Mouse (Mus musculus): ENCODE data around the gene Hsd3b1. TPM values are rescaled to one million over a fixed set of nuclear protein-coding genes. Genes with fewer than 3 reads are reported as not detected.

The Hsd3b1 gene
- total RNA-seq, 4 experiments from 2014 or later: 4.6 TPM; not detected in 3

Other genes starting within 250 kb of the Hsd3b1 start
- not detected for gene Hsd3b5, start 229.5 kb downstream of the Hsd3b1 start, total RNA-seq (2022)
- gene Hsd3b2, start 135.3 kb downstream of the Hsd3b1 start, total RNA-seq (2022): not detected
- gene Hsd3b3, start 96.7 kb downstream of the Hsd3b1 start, total RNA-seq (2022): not detected
- not detected for gene Hsd3b6, start 45.4 kb downstream of the Hsd3b1 start, total RNA-seq (2022)
- gene Hao2, start 33.4 kb upstream of the Hsd3b1 start, total RNA-seq (2022): not detected

Data from gastrocnemius, adult 8-10 months (tissue).